Mouse (Mus musculus) midbrain, embryonic 13.5 days (tissue): ENCODE measurements around the gene Lyz1. TPM values are rescaled to one million over a fixed set of nuclear protein-coding genes. Genes with fewer than 3 reads are reported as not detected.
"Not testable (repeated sequence)": the region's sequence is repeated elsewhere in the genome, so short reads cannot be mapped to it uniquely, and the experiment has no call there.

Source experiments
- ATAC-seq: fragments of 200-750 bp; cut with Nextera tagmentation; 2 replicates; pipeline ENCODE4 v1.8.0; 2017; ENCODE audit warnings: mild to moderate bottlenecking, moderate TSS enrichment, moderate library complexity
- H3K27ac ChIP-seq: fragments of 300-500 bp; sonication (generic); 2 replicates; pipeline ENCODE4 v1.5.1; 2015; ENCODE audit warnings: inconsistent platforms, mild to moderate bottlenecking, moderate library complexity
- H3K27me3 ChIP-seq: fragments of 300-500 bp; sonication (generic); 2 replicates; pipeline ENCODE4 v1.6.1; 2015; ENCODE audit warnings: mild to moderate bottlenecking, inconsistent platforms
- H3K36me3 ChIP-seq: fragments of 300-500 bp; sonication (generic); 2 replicates; pipeline ENCODE4 v1.6.1; 2015; ENCODE audit warnings: mild to moderate bottlenecking, inconsistent platforms
- H3K4me1 ChIP-seq: fragments of 300-500 bp; sonication (generic); replicated peaks from 2 replicates; pipeline ENCODE4 v1.6.1; 2015; ENCODE audit warnings: inconsistent platforms
- H3K4me2 ChIP-seq: fragments of 300-500 bp; sonication (generic); replicated peaks from 2 replicates; pipeline ENCODE4 v1.6.1; 2015; ENCODE audit warnings: moderate library complexity, mild to moderate bottlenecking, inconsistent platforms
- H3K4me3 ChIP-seq: fragments of 300-500 bp; sonication (generic); replicated peaks from 2 replicates; pipeline ENCODE4 v1.5.1; 2015; ENCODE audit warnings: mild to moderate bottlenecking, inconsistent platforms
- H3K9ac ChIP-seq: fragments of 300-500 bp; sonication (generic); replicated peaks from 2 replicates; pipeline ENCODE4 v1.6.1; 2015; ENCODE audit warnings: mild to moderate bottlenecking, inconsistent platforms
- H3K9me3 ChIP-seq: fragments of 300-500 bp; sonication (generic); 2 replicates; pipeline ENCODE4 v1.6.1; 2016; ENCODE audit warnings: mild to moderate bottlenecking, inconsistent platforms
- WGBS: fragments of 180-500 bp; shearing (Covaris S2); methylation state at CpG from one replicate; pipeline ENCODE4 v1.1.7; 2015; 5-methylcytosine and 5-hydroxymethylcytosine counted together
- polyA plus RNA-seq: library from polyadenylated mRNA; unstranded; fragments of >200 nt; fragmentation: Nextera tagmentation; extraction: Ambion mirVana; gene quantifications from 2 replicates; pipeline ENCODE4 v1.2.1, GENCODE M21; 2015

Lyz1 gene
- polyA plus RNA-seq, 1 experiment from 2014 or later: not detected

DNA sequence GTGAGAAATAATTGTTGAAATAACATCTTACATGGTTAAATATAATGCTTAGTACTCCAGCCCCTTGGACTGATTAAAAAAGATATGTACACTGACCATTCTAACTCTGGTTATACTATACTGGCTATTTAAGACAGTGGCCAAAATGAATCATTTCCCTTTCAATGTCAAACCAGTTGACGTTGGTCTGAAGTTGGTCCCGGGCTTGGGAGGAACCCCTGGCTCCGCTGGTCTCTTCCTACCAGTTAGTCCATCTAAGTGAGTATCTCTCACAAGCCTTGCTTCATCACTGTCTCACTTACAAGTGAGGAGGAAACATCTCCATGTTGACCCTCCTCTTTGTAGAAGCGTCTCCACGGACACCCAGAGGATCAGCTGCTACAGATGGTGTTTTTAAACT lies 11.7 kb upstream of the Lyz1 start:
- Histone ChIP-seq H3K27ac (no peak overlapping the region), H3K4me3 (no peak overlapping the region), H3K9ac (no peak overlapping the region), H3K4me2 (no peak overlapping the region), H3K36me3 (no peaks in the 10 kb centered on the region), H3K27me3 (no peaks in the 10 kb centered on the region), H3K9me3 (no peaks in the 10 kb centered on the region), H3K4me1 (no peaks in the 10 kb centered on the region)
- ATAC-seq: no peak
- 93% methylated on average over 5 of the region's 5 CpGs for WGBS

GRCm38 (mm10) chr10:117301688-117302087 lies 9.0 kb upstream of the Lyz1 start:
- no peak overlapping the region for H3K9ac ChIP-seq
- no peak for ATAC-seq
- no peaks in the 10 kb centered on the region for H3K36me3 ChIP-seq
- no peaks in the 10 kb centered on the region for H3K4me1 ChIP-seq
- WGBS: 93% methylated on average over 1 of the region's 1 CpGs
- H3K4me2 ChIP-seq: no peak overlapping the region
- no peaks in the 10 kb centered on the region for H3K27me3 ChIP-seq
- no peak overlapping the region for H3K27ac ChIP-seq
- no peaks in the 10 kb centered on the region for H3K9me3 ChIP-seq
- H3K4me3 ChIP-seq: no peak overlapping the region

DNA sequence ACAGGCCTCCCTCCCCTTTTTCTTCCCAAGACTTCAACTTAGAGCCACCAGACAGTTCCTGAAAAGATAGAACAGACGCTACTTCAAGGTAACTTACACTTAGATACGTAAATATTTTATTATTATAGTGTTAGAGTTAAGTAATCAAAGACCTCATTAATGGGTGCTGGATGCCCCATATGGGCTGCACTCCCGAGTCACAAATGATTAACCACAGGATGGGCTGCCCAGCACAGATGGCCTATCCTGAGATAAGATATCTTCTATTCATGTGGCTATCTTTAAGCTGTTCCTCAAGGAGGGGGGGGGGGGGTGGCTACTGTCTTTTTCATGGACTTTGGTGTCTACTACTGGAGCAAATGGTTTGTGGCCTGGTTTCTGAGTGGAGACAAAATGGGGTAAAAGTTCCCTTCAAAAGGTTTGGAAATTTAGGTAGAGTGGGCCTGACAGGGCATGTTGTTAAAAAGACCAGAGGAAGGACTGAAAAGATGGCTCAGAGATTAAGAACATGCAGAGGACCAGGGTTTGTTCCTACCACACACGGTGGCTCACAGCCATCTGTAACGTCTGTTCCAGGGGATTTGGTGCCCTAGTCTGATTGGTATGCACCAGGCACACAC lies 7.3 kb upstream of the Lyz1 start:
- H3K27ac ChIP-seq: no peak overlapping the region
- no peaks in the 10 kb centered on the region for H3K4me1 ChIP-seq
- 86% methylated on average over 5 of the region's 5 CpGs for WGBS
- no peak overlapping the region for H3K4me3 ChIP-seq
- no peak for ATAC-seq
- H3K9me3 ChIP-seq: no peaks in the 10 kb centered on the region
- H3K9ac ChIP-seq: no peak overlapping the region
- H3K36me3 ChIP-seq: no peaks in the 10 kb centered on the region
- no peaks in the 10 kb centered on the region for H3K27me3 ChIP-seq
- H3K4me2 ChIP-seq: no peak overlapping the region

GRCm38 (mm10) chr10:117299106-117299505 lies 6.4 kb upstream of the Lyz1 start:
- Histone ChIP-seq H3K4me3 (no peak overlapping the region), H3K4me2 (no peak overlapping the region), H3K4me1 (no peaks in the 10 kb centered on the region), H3K36me3 (no peaks in the 10 kb centered on the region), H3K27me3 (no peaks in the 10 kb centered on the region), H3K9me3 (no peaks in the 10 kb centered on the region), H3K9ac (no peak overlapping the region), H3K27ac (no peak overlapping the region)
- WGBS: 88% methylated on average over 4 of the region's 4 CpGs
- no peak for ATAC-seq

DNA sequence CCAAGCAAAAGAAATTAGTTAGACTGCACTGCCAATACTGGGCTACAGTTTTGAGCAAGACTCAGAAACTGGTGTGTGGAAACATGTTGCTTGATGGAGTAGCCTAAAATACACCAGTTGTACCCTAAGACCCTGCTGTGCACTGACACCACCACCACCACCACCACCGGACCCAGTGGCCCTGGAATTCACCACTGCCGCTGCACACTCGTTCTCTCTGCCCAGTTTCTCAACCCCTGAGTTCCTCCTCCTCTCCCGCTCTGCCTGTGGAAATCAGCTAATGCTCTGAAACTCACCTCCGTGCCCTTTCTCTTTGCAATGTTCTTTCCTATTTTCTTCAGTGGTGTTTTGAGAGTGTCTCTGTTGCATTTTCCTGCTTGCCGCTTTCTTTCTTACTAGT lies 5.7 kb upstream of the Lyz1 start:
- Histone ChIP-seq H3K4me3 (no peak overlapping the region), H3K4me1 (no peaks in the 10 kb centered on the region), H3K27me3 (no peaks in the 10 kb centered on the region), H3K4me2 (no peak overlapping the region), H3K9me3 (no peaks in the 10 kb centered on the region), H3K27ac (no peak overlapping the region), H3K9ac (no peak overlapping the region), H3K36me3 (no peaks in the 10 kb centered on the region)
- ATAC-seq: no peak
- 84% methylated on average over 6 of the region's 6 CpGs for WGBS

- not testable (repeated sequence) for H3K9ac ChIP-seq, H3K27ac ChIP-seq, H3K36me3 ChIP-seq, H3K4me3 ChIP-seq, H3K9me3 ChIP-seq, H3K4me2 ChIP-seq, ATAC-seq, H3K4me1 ChIP-seq, H3K27me3 ChIP-seq
- WGBS: 95% methylated on average over 6 of the region's 6 CpGs
Observed at GRCm38 (mm10) chr10:117290936-117291335, 1.7 kb downstream of the Lyz1 start.

GRCm38 (mm10) chr10:117290046-117290870 lies 2.4 kb downstream of the Lyz1 start:
- H3K4me2 ChIP-seq: no peak overlapping the region
- no peaks in the 10 kb centered on the region for H3K27me3 ChIP-seq
- H3K36me3 ChIP-seq: no peaks in the 10 kb centered on the region
- H3K27ac ChIP-seq: no peak overlapping the region
- no peaks in the 10 kb centered on the region for H3K9me3 ChIP-seq
- WGBS: 53% methylated on average over 6 of the region's 6 CpGs
- ATAC-seq: no peak
- no peak overlapping the region for H3K9ac ChIP-seq
- no peak overlapping the region for H3K4me3 ChIP-seq
- H3K4me1 ChIP-seq: no peaks in the 10 kb centered on the region

DNA sequence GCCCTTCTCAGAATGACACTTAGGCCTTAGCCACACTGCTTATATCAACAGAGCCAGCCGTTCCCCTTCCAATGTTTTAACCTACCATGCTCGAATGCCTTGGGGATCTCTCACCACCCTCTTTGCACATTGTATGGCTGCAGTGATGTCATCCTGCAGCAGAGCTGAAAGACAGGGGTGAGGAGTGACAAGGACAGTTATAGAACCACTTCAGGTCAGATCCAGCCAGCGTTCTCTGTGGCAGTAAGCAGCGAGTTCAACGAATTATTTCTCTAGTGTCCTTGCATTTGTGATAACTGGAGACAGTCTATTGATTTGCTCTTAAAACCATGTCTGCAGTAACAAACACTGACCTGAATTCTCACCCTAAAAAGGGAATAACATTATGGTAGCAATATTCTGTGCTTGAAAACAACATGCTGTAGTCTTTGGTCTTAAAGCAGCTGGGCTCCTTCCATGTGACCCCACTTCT lies 3.6 kb downstream of the Lyz1 start:
- WGBS: 77% methylated on average over 5 of the region's 5 CpGs
- not testable (repeated sequence) for H3K9me3 ChIP-seq, ATAC-seq, H3K27me3 ChIP-seq, H3K4me3 ChIP-seq, H3K36me3 ChIP-seq, H3K27ac ChIP-seq, H3K9ac ChIP-seq, H3K4me2 ChIP-seq, H3K4me1 ChIP-seq

DNA sequence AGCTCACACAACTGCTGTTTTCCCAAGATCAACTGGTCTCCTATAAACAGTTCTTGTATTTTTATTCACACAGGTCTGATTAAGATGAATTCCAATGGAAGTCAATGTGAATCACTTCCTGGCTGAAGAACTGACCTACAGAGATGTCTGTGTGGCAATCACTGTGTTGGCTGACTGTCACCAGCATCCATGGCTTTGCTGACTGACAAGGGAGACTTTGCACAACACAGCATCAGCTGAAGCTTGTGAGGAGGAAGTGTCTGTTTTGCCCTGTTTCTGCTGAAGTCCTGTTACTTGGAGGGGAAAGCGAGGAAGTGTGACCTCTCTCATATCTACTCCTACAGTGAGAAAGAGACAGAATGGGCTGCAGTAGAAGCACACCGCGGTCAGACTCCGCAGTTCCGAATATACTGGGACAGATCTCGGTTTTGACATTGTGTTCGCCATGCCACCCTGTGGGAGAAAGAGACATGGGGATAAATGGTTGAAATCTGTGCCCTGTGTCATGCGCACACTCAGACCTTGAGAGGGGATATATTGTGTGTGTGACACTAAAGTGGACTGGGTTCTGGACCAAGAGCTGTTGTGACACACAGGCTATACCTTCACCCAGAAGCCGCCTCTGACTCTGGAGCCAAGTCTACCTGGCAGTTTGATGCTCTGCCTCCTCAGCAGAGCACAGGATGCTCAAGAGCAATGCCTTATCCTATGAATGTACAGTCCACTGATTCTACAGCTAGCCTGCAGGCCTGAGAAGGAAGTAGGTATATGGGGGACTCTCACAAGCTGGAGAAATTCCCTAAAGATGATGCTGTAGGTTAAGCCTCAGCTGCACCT lies 4.3 kb downstream of the Lyz1 start:
- ATAC-seq: no peak
- 92% methylated on average over 9 of the region's 9 CpGs for WGBS
- no peak overlapping the region for H3K9ac ChIP-seq
- no peaks in the 10 kb centered on the region for H3K4me1 ChIP-seq
- H3K27ac ChIP-seq: no peak overlapping the region
- H3K36me3 ChIP-seq: no peaks in the 10 kb centered on the region
- H3K4me3 ChIP-seq: no peak overlapping the region
- no peaks in the 10 kb centered on the region for H3K27me3 ChIP-seq
- no peak overlapping the region for H3K4me2 ChIP-seq
- no peaks in the 10 kb centered on the region for H3K9me3 ChIP-seq

- Histone ChIP-seq H3K4me3 (no peak overlapping the region), H3K9me3 (no peaks in the 10 kb centered on the region), H3K4me2 (no peak overlapping the region), H3K9ac (no peak overlapping the region), H3K36me3 (no peaks in the 10 kb centered on the region), H3K27me3 (no peaks in the 10 kb centered on the region), H3K4me1 (no peaks in the 10 kb centered on the region), H3K27ac (no peak overlapping the region)
- ATAC-seq: no peak
- 90% methylated on average over 3 of the region's 3 CpGs for WGBS
Observed at GRCm38 (mm10) chr10:117287226-117287850, 5.3 kb downstream of the Lyz1 start.

DNA sequence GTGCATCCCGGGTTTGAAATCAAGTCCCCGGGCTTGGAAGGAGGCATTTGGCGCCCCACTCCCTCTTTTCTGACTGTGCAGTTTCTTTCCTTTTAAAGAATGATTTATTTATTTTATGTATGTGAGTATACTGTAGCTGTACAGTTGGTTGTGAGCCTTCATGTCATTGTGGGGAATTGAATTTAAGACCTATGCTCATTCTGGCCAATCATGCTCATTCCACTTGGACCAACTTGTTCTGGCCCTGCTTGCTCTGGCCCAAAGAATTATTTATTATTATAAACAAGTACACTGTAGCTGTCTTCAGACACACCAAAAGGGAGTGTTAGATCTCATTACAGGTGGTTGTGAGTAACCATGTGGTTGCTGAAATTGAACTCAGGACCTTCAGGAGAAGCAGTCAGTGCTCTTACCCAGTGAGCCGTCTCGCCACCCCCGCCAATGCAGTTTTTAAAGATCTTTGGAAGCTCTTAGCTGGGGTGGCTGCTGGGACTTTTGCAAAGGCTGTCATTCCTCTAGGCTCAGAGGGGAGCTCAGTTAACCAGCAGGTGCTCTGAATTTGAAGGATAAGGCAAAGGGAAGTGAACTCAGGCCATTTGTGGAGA lies 6.2 kb downstream of the Lyz1 start:
- Histone ChIP-seq H3K9ac (no peak overlapping the region), H3K27me3 (no peaks in the 10 kb centered on the region), H3K36me3 (no peaks in the 10 kb centered on the region), H3K4me2 (no peak overlapping the region), H3K4me1 (no peaks in the 10 kb centered on the region), H3K9me3 (no peaks in the 10 kb centered on the region), H3K4me3 (no peak overlapping the region), H3K27ac (no peak overlapping the region)
- no peak for ATAC-seq
- WGBS: 92% methylated on average over 6 of the region's 6 CpGs
